Mouse (Mus musculus) WW6 (cell line): Measurements from ENCODE around the gene Eme2.

Source experiments
- DNase-seq: peaks from one replicate; pipeline ENCODE4 v3.0.0-alpha.2; 2013; ENCODE audit warnings: low read depth, low spot score

The Eme2 gene

DNA sequence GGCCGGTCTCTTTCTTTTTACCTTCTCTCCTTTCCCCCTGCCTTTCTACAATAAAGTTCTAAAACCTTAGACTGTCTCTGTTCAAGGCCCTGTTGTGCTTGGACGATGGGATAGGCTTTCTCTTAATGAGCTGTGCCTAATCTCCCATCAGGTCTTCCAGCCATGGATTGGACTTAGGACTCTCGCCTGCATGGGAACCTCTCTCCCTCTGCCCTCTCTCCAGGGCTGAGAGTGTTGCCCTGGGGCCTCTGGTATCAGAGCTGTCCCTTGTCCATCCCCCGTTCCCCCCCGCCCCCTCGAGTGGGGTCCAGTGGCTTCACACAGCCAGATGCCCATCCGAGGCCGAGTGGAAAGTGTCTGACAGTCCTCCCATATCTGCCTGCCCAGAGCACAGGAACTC is 19.9 kb downstream of the Eme2 start:
- DNase-seq, result no peak

DNA sequence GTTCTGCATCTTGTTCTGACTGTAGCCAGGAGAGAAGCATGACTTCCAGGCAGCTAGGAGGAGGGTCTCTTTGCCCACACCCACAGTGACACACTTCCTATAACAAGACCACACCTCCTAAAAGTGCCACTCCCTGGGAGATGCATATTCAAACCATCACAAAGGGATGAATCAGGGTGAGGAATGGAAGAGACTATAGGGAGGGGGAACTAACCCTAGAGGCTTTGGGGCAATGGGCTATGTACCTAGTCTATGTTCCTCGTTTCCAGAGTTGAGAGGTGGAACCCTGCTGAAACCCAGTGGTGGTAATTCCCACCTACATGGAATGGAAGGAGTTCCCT is 20.5 kb downstream of the Eme2 start:
- DNase-seq, result no peak

DNA sequence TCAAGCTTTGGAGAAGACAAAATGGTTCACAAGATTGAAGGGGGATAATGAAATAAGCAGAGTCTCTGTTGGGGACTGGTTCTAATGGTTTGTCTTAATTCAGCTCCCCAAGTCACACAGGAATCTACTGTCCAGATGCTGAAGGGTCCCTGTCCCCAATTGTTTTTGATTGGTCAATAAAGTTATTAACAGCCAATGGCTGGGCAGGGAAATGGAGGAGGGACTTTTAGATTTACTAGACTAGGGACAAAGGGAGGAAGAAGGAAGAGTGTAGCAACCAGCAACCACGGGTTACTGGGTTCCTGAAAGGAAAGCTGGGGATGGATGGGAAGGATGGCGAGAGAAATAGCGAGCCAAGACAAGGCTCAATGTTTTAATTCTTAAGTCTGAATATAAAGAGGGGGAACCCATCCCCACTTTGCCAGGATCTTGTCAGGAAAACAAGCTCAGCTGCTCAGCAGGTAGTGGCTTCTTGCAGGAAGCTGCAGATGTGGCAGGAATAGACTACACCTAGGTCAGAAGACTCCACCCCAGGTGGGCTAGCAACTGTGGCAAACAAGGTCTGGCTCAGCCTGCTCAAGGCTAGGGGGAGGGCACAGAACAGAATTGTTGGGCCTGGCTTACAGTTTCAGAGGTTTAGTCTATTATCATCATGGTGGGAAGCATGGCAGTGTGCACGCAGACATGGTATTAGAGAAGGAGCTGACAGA is 21.0 kb downstream of the Eme2 start:
- no peak for DNase-seq

DNA sequence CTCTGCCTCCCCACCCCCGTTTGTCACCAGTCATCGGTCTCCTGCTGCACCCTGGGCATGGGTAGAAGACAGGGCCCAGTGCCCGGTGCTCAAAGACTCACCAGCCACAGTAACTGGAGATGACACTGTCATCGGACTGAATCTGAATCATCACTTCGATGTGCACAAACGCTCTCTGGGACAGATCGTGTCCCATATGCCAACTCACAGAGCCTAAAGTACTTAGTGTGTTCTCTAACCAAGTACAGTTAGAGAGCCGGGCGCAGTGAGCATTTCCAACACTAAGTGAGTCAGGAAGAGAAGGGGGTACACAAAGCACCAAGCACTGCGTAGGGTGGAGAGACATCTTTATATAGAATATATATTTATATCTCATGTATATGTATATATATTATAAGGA is 27.0 kb downstream of the Eme2 start:
- no peak for DNase-seq

DNA sequence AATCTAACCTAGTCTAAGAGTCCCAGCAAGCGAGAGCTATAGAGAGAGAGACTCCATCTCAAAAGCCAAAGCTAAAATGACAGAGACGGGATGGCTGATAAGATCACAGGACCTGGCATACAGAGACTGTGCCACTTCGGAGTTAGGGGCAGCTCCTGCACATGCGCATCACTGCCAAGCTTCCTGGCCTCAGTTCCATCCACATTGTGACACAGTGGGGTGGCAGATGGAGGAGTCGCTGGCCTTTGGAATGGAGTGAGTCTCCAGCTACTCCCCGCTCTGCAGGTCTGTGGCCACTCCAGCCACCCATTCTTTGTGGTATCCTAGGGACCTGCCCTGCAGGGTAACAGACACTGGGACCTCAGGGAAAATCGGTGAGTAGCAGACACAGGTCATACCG is 29.1 kb downstream of the Eme2 start, which contains the start of gene Igfals:
Gene Igfals (plus strand): TSS at position 222 of the 400 bp plus-strand sequence.
- no peak for DNase-seq

DNA sequence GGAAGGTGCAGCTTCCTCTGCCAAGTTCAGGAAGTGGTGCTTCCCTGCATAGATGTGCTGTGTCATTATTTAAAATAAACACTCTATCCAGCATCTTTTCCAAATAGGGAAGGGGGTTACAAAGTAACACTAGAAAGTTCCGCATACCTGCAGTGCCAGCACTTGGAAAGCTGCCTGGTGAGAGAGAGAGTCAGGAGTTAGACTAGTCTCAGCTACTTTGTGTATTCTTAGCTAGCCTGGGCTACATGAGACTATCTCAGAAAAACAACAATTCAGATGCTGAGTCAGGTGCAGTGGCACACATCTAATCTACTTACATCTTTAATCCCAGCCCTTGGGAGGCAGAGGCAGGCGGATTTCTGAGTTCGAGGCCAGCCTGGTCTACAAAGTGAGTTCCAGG is 33.1 kb downstream of the Eme2 start:
- DNase-seq, result no peak

DNA sequence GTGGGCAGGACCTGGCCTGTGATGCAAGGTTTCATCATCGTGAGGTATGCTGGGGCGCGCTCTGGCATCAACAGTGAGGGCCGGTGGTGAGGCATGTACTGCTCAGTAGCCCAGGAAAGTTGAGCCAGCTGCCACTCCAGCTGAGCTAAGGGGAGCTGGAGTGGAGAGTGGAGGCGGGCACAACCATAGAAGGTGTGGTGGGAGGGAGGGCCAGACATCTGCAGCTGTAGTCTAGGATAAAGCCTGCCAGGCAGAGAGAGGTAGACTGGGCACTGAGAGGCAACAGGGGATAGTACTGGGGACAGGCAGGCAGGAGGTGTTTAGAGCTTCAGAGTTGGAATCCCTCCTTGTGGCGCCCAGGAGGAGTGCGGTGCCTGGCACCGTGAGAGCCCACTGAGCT is 34.8 kb downstream of the Eme2 start:
- no peak for DNase-seq

DNA sequence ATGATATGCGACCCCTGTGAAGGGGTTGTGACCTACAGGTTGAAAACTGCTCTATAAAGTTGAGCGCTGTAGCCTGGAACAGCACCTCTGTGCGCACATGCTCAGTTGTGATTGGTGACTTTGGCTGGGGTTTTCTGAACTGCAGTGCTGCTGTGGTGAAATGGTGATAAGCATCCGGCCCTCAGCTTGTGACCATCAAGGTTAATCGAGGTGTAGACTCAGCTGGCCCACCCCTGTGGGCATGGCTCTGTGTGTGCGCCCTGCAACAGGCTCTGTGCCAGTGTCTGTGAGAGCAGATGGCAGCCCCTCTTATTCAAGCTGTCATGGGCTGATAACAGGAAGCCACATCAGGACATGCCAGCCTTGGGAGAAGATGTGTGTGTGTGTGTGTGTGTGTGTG is 35.9 kb downstream of the Eme2 start:
- no peak for DNase-seq

DNA sequence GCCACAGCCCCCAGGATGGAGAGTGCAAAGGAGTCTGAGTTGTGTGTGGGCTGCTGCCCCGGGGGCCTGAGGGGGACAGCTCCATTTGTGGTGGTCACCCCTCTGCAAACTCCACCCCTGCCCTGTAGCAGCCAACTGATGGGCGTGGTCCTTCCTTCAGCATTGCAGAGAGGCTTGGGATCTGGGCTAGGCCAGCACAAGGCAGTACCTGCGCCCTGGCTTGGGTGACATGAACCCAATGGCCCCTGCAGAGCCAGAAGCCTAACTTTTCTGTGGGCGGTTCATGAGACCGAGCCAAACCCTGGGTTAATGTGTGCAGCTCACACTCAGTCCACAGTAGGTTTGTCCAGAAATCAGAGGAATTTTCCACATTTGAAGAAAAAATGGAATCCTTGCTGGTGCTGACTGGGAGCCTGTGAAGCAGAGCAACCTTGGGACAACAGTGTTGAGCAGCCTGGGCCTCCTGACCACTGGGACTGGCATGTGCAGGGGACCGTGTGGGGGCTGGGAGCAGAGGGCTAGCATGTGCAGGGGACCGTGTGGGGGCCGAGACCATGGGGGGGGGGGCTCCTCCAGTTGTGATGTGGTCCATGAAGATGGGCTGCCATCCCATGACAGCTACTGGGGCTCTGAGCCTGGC is 36.9 kb downstream of the Eme2 start:
- DNase-seq, result no peak

DNA sequence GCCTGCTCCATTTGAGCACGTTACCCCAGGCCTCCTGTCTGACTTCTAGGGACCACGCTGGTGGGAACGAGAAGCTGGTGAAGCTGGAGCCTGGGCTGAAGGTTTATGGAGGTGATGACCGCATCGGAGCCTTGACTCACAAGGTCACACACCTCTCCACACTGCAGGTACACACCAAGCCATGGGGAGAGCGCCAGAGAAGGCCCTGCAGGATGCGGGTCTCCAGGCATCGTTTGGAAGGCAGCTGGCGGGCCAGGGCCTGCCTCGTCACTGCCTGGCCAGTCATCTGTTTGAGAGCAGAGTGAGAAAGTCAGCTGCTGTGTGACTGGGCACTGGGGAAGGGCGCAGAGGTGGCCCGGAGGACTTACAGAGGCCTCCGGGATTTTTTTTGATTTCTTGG is 38.3 kb downstream of the Eme2 start:
- DNase-seq, result no peak

DNA sequence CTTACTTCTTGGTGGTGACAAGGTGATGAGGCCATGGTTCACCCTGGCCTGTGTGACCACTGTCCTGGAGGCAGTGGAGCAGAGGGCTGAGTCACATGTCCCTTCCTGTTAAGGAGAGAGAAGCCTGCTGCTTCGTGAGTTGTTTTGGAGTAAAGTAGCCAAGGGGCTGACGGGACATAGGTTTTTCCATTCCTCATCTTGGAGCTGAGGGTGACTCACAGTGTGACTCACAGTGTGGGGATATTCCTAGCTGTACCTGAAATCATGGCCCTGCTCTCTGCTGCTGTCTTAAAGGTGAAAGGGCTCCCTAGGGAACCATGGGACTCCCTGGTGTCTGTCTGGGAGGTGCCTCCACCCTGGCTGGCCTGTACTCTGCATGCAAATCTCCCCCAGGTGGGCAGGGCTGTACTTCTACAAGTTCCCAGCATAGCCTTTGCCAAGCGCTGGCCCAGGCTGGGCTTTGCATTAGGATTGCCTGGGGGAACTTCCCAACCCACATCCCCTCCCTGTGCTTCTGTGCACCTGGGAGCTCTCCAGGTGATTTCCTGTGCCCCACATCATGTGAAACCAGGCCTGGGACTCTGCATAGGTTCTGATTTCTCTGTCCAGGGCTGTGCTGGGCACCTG is 38.9 kb downstream of the Eme2 start:
- DNase-seq, result no peak

DNA sequence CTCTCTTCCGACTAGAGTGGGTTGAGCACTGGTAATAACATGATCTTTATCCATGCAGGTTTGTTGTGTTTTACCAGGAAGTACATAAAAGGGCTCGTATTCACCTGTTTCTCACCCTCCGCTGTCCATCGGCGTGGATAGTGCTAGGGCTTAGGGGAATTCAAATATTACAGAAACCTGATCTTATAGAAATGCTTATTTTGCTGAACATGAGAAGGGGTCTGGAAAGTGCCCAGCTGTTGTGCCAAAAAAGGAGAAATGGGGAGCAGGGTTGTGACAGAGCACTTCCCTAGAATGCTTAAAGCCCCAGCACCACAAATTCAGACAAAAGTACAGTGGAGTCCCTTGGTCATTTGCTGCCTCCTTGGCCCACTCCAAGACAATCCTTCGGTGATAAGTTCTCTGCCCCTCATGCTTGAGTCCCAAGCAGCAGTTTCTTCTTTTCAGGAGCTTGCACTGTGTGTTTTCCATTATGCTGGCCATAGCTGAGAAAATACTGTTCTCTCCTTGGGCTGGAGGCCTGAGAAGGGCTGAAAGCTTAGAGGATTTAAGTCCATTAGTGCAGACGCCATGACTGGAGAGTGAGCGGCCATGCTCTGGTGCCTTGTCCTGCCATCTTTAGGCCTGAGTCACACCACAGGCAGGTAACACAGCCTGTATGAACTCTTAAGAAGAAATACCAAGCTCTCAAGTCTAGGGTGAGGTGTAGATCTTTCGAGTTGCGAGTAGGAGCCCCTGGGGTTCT is 43.3 kb downstream of the Eme2 start:
- DNase-seq, result no peak

DNA sequence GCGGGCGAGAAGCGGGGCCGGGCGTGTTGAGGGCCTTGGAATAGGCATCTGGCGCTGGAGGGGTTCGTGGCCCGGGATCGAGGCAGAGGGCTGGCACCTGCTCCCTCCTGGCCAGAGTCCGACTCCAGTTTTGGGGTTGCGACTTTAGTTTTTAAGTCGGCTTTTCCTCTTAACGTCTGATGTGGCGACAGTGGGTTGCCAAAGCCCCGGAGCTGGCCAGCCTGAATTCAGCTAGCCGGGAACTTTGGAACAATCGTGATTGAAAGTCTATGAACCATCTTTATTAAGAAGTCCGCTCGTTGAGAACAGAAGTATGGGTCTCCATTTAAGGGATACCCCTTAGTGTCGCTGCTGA is 44.1 kb downstream of the Eme2 start:
- no peak for DNase-seq

DNA sequence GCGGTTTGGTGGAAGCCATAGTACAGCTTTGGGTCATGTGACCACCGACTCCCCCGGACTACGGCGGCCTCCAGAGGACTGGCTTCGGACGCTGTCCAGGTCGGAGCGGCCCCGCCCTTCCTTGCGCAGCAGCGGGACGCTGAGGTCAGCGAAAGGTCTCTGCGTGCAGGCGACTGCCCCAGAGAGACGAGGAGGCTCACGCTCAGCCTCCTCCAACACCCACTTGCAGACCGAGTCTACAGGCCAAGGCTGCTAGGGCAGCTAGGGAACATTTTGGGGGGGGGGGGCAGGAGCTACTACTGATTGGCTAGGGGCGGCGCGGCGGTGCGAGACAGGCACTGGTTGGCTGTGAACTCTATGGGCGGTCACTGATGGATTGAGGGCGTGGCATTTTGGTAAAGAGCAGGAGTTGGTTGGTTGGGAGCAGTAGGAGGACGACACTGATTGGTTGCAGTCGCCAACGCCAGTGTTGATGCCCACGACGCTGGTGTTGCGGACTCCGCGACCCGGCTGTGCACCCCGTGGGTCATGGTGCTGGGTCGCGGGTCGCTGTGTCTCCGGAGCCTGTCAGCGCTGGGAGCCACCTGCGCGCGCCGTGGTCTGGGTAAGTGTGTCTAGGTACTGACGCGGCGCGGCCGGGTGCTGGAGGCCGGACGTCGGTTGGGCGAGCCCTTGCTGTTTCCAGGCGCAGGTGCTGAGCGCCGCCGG is 44.7 kb downstream of the Eme2 start, which contains the start of gene Fahd1:
Gene Fahd1 (minus strand): TSS at position 300 of the 708 bp plus-strand sequence.
- peak; percentile 93 for DNase-seq

DNA sequence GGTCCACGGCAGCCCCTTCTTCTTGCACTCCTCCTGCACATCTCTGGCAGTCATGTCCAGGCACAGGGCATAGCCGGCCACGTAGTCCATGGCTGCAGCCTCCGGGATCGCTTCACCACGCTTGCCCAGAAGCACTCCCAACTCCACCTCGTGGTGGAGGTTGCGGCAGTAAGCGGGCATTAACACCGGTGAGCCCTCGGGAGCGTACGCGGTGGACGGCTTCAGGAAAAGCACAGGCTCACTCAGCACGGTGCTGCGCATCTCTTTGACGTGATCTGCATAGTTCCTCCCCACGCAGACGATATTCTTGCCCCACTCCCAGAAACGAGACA is 45.2 kb downstream of the Eme2 start:
- DNase-seq, result no peak

DNA sequence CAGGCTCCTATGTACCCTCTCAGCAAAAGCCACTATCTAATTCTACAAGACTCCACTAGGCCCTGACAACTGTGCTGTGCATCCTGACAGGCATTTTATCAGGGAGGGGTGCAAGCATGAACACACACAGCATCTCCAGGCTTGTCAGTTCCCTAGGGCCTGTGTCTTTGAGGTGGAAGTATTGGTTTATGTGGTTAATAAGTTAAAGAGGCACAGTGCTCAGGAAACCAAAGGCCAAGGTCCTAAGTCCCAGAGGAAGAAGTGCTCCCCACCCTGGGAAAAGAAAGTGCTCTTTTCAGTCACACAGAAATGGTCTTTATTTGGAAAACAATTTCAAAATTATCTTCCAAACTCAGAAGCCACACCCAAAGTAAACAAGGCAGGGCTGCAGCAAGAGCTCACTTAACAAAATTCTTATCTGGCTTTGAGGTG is 46.3 kb downstream of the Eme2 start:
- no peak for DNase-seq

DNA sequence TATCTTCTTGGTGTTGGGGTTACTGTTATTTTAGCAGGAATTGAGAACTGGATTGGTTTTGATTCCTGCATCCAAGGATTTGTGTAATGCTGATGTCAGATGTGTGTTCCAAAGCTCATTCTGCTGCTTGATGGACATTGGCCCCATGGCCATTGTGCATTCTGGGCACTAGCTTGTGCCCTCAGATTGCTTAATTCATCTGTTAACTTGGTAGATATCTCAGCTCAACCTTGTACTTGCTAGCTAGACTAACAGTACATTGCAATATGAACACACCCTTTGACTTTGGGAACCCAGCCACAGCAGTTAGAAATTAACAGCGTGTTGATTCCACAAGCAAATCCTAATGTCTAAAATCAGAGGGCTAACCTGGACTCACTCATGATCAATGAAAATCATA is 47.5 kb downstream of the Eme2 start:
- DNase-seq, result no peak

DNA sequence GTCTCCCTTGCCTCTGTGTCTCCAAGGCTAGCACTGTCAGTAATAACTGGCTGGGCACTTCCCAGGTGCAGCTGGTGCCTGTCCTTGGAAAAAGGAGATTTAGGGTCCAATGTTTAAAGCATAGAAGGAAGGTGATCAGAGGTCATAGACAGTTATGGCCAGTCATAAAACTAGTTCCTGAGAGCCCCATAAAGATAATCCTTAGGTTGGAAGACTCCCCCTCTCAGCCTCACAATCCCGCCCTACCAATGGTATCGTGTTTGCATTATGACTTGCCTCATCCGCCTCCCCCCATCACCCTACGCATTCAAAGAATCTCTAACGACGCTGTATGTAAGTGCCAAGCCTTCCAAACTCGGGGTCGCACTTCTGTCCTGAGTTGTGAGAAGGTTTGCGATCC is 50.4 kb downstream of the Eme2 start:
- no peak for DNase-seq

DNA sequence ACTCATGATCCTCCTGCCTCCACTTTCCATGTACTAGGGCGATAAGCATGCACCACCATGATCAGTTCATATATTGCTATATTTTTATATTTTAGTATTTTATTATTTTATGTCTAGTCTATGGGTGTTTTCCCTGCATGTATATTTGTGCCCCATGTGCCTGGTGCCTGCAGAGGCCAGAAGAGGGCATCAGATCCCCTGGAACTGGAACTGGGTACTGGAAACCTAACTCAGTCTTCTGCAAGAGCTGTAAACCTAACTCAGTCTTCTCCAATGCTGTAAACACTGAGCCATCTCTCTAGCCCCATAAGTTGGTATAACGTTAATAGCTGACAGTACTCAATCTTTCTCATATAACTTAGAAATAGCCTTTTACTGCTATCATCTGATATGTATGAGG is 52.3 kb downstream of the Eme2 start:
- DNase-seq, result no peak

DNA sequence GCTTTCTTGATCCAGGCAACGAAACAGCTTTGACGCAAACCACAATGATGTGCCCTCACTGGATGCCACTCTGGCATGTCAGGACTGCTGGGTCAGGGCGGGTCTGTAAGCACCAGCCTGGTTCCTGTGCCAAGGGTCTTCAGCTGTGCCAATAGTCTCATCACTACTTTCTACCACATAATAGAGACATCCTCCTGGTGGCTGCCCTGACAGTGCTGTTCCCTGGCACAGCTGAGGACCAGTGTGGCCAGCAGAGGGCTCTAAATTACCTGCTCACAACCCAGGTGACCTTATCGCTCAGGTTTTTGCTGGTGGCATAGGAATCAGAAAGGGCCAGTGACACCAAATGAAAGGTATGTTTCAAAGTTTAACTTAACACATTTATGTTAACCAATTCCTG is 53.8 kb downstream of the Eme2 start:
- DNase-seq, result no peak

DNA sequence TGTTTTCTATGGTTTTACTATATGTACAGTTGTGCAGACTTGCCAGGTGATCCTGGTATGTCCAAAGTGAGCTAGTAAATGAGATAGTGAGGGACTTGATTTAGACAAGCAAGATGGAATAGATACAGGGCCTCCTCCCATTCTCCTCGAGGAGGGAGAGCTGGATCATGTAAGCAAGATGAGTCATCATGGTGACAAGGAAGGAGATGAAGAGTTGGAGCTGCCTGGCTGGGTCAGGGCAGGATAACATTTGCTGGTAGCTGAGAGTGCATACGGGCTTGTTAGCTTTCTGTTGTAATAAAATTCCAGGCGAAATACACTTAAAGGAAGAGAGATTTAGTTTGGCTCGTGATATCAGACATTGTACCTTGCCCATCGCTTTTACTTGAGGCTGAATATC is 54.5 kb downstream of the Eme2 start:
- DNase-seq, result no peak

DNA sequence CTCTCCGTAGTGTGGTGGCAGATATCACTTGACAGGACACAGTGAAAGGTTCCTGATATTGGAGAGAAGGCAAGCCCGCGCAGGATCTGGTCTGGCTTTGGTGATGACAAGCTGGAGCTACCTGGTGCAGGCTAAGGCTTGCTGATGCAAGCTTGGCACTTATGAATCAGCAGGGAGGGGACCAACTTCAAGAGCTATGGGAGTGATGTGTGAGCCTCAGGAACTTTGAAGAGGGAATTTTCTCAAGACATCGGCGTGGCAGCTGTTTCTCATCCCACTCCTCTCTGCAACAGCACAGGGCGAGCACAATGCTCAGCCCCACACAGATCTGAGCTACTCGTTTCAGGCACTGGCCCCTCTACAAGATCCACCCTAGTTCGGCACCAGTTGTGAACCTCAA is 55.0 kb downstream of the Eme2 start, which contains the start of gene Hagh:
Gene Hagh (plus strand): TSS at position 302 of the 400 bp plus-strand sequence.
- DNase-seq, result no peak
